Mouse (Mus musculus): Measurements from ENCODE around the gene Ccdc115. TPM values are rescaled to one million over a fixed set of nuclear protein-coding genes. Genes with fewer than 3 reads are reported as not detected.

Gene Ccdc115
- polyA plus RNA-seq, 1 experiment from 2014 or later = 46.3 TPM

GRCm38 (mm10) chr1:34430981-34431380 lies 8.5 kb downstream of the Ccdc115 start:
- Histone ChIP-seq H3K36me3 (ENCODE audit: control insufficient read depth, insufficient read depth, low read length) (0 out of 2 replicates have a peak, but pooled peaks cover 4% of the 10 kb centered on the region), H3K27ac (replicated peaks in 1 of 2; ENCODE audit: control insufficient read depth in 1 of 2, insufficient read depth in 1 of 2, low read depth in 2 of 2, low read length in 2 of 2) (no peak overlapping the region), H3K4me1 (ENCODE audit: control insufficient read depth in 2 of 2, insufficient read depth in 2 of 2, low read length in 2 of 2) (peaks cover 6 to 8% of the 10 kb centered on the region in 2 experiments; a peak in 2 of 4 replicates), H3K4me2 (ENCODE audit: low read length) (no peak overlapping the region), H3K27me3 (ENCODE audit: control insufficient read depth, insufficient read depth, low read length) (no peaks in the 10 kb centered on the region), H3K9me3 (ENCODE audit: control insufficient read depth, low read length) (peaks cover 24% of the 10 kb centered on the region), H3K9ac (ENCODE audit: low read length) (no peak overlapping the region), H3K4me3 (ENCODE audit: control insufficient read depth in 1 of 2, insufficient read depth in 1 of 2, low read depth in 1 of 2, low read length in 2 of 2) (no peak overlapping the region)
- WGBS = 91% methylated on average over 3 of the region's 3 CpGs
- ATAC-seq (ENCODE audit: insufficient number of reproducible peaks, insufficient read depth, low FRiP score, low read depth) = no peak

- H3K27me3 ChIP-seq (ENCODE audit: control insufficient read depth, insufficient read depth, low read length) = no peaks in the 10 kb centered on the region
- peaks cover 24% of the 10 kb centered on the region for H3K9me3 ChIP-seq (ENCODE audit: control insufficient read depth, low read length)
- no peak overlapping the region for H3K4me2 ChIP-seq (ENCODE audit: low read length)
- 90% methylated on average over 4 of the region's 4 CpGs for WGBS
- no peak overlapping the region for H3K4me3 ChIP-seq (ENCODE audit: control insufficient read depth in 1 of 2, insufficient read depth in 1 of 2, low read depth in 1 of 2, low read length in 2 of 2)
- H3K4me1 ChIP-seq (ENCODE audit: control insufficient read depth in 2 of 2, insufficient read depth in 2 of 2, low read length in 2 of 2) = peaks cover 6 to 8% of the 10 kb centered on the region in 2 experiments; a peak in 2 of 4 replicates
- no peak overlapping the region for H3K9ac ChIP-seq (ENCODE audit: low read length)
- no peak overlapping the region for H3K27ac ChIP-seq (replicated peaks in 1 of 2; ENCODE audit: control insufficient read depth in 1 of 2, insufficient read depth in 1 of 2, low read depth in 2 of 2, low read length in 2 of 2)
- no peak for ATAC-seq (ENCODE audit: insufficient number of reproducible peaks, insufficient read depth, low FRiP score, low read depth)
- 0 out of 2 replicates have a peak, but pooled peaks cover 4% of the 10 kb centered on the region for H3K36me3 ChIP-seq (ENCODE audit: control insufficient read depth, insufficient read depth, low read length)
Observed at GRCm38 (mm10) chr1:34429281-34429680, 10.2 kb downstream of the Ccdc115 start.

- 0 out of 2 replicates have a peak, but pooled peaks cover 4% of the 10 kb centered on the region for H3K36me3 ChIP-seq (ENCODE audit: control insufficient read depth, insufficient read depth, low read length)
- no peak overlapping the region for H3K4me3 ChIP-seq (ENCODE audit: control insufficient read depth in 1 of 2, insufficient read depth in 1 of 2, low read depth in 1 of 2, low read length in 2 of 2)
- 0 out of 4 replicates have a peak, but pooled peaks cover 0 to 3% of the 10 kb centered on the region in 2 experiments for H3K4me1 ChIP-seq (ENCODE audit: control insufficient read depth in 2 of 2, insufficient read depth in 2 of 2, low read length in 2 of 2)
- H3K9ac ChIP-seq (ENCODE audit: low read length) = no peak overlapping the region
- 90% methylated on average over 2 of the region's 2 CpGs for WGBS
- no peak overlapping the region for H3K4me2 ChIP-seq (ENCODE audit: low read length)
- ATAC-seq (ENCODE audit: insufficient number of reproducible peaks, insufficient read depth, low FRiP score, low read depth) = no peak
- H3K27ac ChIP-seq (replicated peaks in 1 of 2; ENCODE audit: control insufficient read depth in 1 of 2, insufficient read depth in 1 of 2, low read depth in 2 of 2, low read length in 2 of 2) = no peak overlapping the region
- H3K27me3 ChIP-seq (ENCODE audit: control insufficient read depth, insufficient read depth, low read length) = no peaks in the 10 kb centered on the region
- peaks cover 24% of the 10 kb centered on the region for H3K9me3 ChIP-seq (ENCODE audit: control insufficient read depth, low read length)
Observed at GRCm38 (mm10) chr1:34428466-34428865, 11.0 kb downstream of the Ccdc115 start.

GRCm38 (mm10) chr1:34399182-34399953 lies 40.1 kb downstream of the Ccdc115 start:
- WGBS = 31% methylated on average over 11 of the region's 11 CpGs

GRCm38 (mm10) chr1:34396321-34396720 lies 43.2 kb downstream of the Ccdc115 start:
- Histone ChIP-seq H3K4me3 (ENCODE audit: control insufficient read depth in 1 of 2, insufficient read depth in 1 of 2, low read depth in 1 of 2, low read length in 2 of 2) (no peak overlapping the region), H3K9ac (ENCODE audit: low read length) (no peak overlapping the region), H3K27ac (replicated peaks in 1 of 2; ENCODE audit: control insufficient read depth in 1 of 2, insufficient read depth in 1 of 2, low read depth in 2 of 2, low read length in 2 of 2) (no peak overlapping the region), H3K4me2 (ENCODE audit: low read length) (no peak overlapping the region), H3K36me3 (ENCODE audit: control insufficient read depth, insufficient read depth, low read length) (no peaks in the 10 kb centered on the region), H3K9me3 (ENCODE audit: control insufficient read depth, low read length) (no peaks in the 10 kb centered on the region), H3K27me3 (ENCODE audit: control insufficient read depth, insufficient read depth, low read length) (no peaks in the 10 kb centered on the region), H3K4me1 (ENCODE audit: control insufficient read depth in 2 of 2, insufficient read depth in 2 of 2, low read length in 2 of 2) (no peaks in the 10 kb centered on the region)
- ATAC-seq (ENCODE audit: insufficient number of reproducible peaks, insufficient read depth, low FRiP score, low read depth) = no peak
- 80% methylated on average over 4 of the region's 4 CpGs for WGBS

More at GRCm38 (mm10) chr1:34399182-34399953, 40.1 kb downstream of the Ccdc115 start:
- Histone ChIP-seq H3K9me3 (ENCODE audit: control insufficient read depth, low read length) (no peaks in the 10 kb centered on the region), H3K9ac (ENCODE audit: low read length) (no peak overlapping the region), H3K27me3 (ENCODE audit: control insufficient read depth, insufficient read depth, low read length) (no peaks in the 10 kb centered on the region), H3K4me2 (ENCODE audit: low read length) (no peak overlapping the region), H3K4me1 (ENCODE audit: control insufficient read depth in 2 of 2, insufficient read depth in 2 of 2, low read length in 2 of 2) (no peaks in the 10 kb centered on the region), H3K27ac (replicated peaks in 1 of 2; ENCODE audit: control insufficient read depth in 1 of 2, insufficient read depth in 1 of 2, low read depth in 2 of 2, low read length in 2 of 2) (no peak overlapping the region), H3K4me3 (ENCODE audit: control insufficient read depth in 1 of 2, insufficient read depth in 1 of 2, low read depth in 1 of 2, low read length in 2 of 2) (no peak overlapping the region), H3K36me3 (ENCODE audit: control insufficient read depth, insufficient read depth, low read length) (no peaks in the 10 kb centered on the region)
- no peak for ATAC-seq (ENCODE audit: insufficient number of reproducible peaks, insufficient read depth, low FRiP score, low read depth)

GRCm38 (mm10) chr1:34389234-34389891 lies 50.1 kb downstream of the Ccdc115 start:
- H3K4me1 ChIP-seq (ENCODE audit: control insufficient read depth in 2 of 2, insufficient read depth in 2 of 2, low read length in 2 of 2) = peaks cover 7 to 8% of the 10 kb centered on the region in 2 experiments; a peak in 3 of 4 replicates
- no peak for ATAC-seq (ENCODE audit: insufficient number of reproducible peaks, insufficient read depth, low FRiP score, low read depth)
- H3K27ac ChIP-seq (replicated peaks in 1 of 2; ENCODE audit: control insufficient read depth in 1 of 2, insufficient read depth in 1 of 2, low read depth in 2 of 2, low read length in 2 of 2) = peak overlapping the region; percentile 62 to 77
- H3K9me3 ChIP-seq (ENCODE audit: control insufficient read depth, low read length) = no peaks in the 10 kb centered on the region
- no peak overlapping the region for H3K4me2 ChIP-seq (ENCODE audit: low read length)
- H3K36me3 ChIP-seq (ENCODE audit: control insufficient read depth, insufficient read depth, low read length) = no peaks in the 10 kb centered on the region
- no peak overlapping the region for H3K9ac ChIP-seq (ENCODE audit: low read length)
- WGBS = 65% methylated on average over 6 of the region's 6 CpGs
- H3K4me3 ChIP-seq (ENCODE audit: control insufficient read depth in 1 of 2, insufficient read depth in 1 of 2, low read depth in 1 of 2, low read length in 2 of 2) = no peak overlapping the region
- no peaks in the 10 kb centered on the region for H3K27me3 ChIP-seq (ENCODE audit: control insufficient read depth, insufficient read depth, low read length)

GRCm38 (mm10) chr1:34388849-34389233 lies 50.6 kb downstream of the Ccdc115 start:
- Histone ChIP-seq H3K4me2 (ENCODE audit: low read length) (no peak overlapping the region), H3K4me3 (ENCODE audit: control insufficient read depth in 1 of 2, insufficient read depth in 1 of 2, low read depth in 1 of 2, low read length in 2 of 2) (no peak overlapping the region), H3K36me3 (ENCODE audit: control insufficient read depth, insufficient read depth, low read length) (no peaks in the 10 kb centered on the region), H3K9ac (ENCODE audit: low read length) (no peak overlapping the region), H3K9me3 (ENCODE audit: control insufficient read depth, low read length) (no peaks in the 10 kb centered on the region), H3K4me1 (ENCODE audit: control insufficient read depth in 2 of 2, insufficient read depth in 2 of 2, low read length in 2 of 2) (peaks cover 7 to 8% of the 10 kb centered on the region in 2 experiments; a peak in 3 of 4 replicates), H3K27ac (replicated peaks in 1 of 2; ENCODE audit: control insufficient read depth in 1 of 2, insufficient read depth in 1 of 2, low read depth in 2 of 2, low read length in 2 of 2) (peak overlapping the region; percentile 62 to 77), H3K27me3 (ENCODE audit: control insufficient read depth, insufficient read depth, low read length) (no peaks in the 10 kb centered on the region)
- no peak for ATAC-seq (ENCODE audit: insufficient number of reproducible peaks, insufficient read depth, low FRiP score, low read depth)
- WGBS = 87% methylated on average over 11 of the region's 11 CpGs
